In the genomic region with DNA sequence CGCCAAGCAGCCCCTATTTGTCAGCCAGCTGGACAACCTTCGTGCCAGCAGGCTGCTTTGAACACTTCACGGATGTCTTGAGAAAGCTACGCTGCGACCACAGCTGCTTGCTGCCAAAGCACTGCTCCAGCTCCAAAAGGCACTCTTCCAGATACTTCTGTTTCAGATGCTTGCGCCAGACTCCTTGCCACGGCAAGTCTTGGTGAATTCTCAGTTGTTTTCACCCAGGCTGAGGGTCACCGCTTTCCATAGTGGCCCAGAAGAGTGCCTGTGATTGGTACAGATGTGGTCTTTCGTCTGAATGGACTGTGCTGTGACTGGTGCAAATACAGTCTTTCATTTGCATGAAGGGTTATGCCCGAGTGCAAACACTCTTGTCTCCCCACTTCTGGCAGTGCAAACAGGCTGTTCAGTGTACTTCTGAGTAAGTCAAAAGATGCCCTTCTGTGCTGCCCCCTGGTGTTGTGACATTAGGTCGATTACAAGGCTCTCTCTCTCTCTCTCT, we compare ENCODE assay signal across 10 mouse cellular contexts. TPM values are rescaled to one million over a fixed set of nuclear protein-coding genes. Genes with fewer than 3 reads are reported as not detected.
DNase-seq lines count a peak whose midpoint lies in the region; ATAC-seq lines count a peak whose summit lies in the region.
"Had no signal": no experiment of that assay in that cellular context is flagged by ENCODE, and none has a peak within 500 bp of the region (broad histone marks: within the 10 kb centered on the region; RNA-seq: fewer than 3 reads in every experiment).

No protein-coding gene starts in this region.

- WGBS in heart, embryonic 16.5 days: 54% methylated on average over 11 of the region's 11 CpGs
- 68% methylated on average over 11 of the region's 11 CpGs for WGBS in heart, embryonic 10.5 days
- 76% methylated on average over 11 of the region's 11 CpGs for WGBS in hindbrain, embryonic 12.5 days

- H3K36me3 ChIP-seq in heart, embryonic 16.5 days (ENCODE audit: control insufficient read depth, insufficient read depth): no peaks in the 10 kb centered on the region
- H3K36me3 ChIP-seq in heart, embryonic 10.5 days: no peaks in the 10 kb centered on the region
- H3K36me3 ChIP-seq in hindbrain, embryonic 12.5 days: no peaks in the 10 kb centered on the region
- H3K36me3 ChIP-seq: stomach, embryonic 15.5 days had no signal

- H3K27me3 ChIP-seq in heart, embryonic 16.5 days (ENCODE audit: control insufficient read depth, insufficient read depth, low read length): no peaks in the 10 kb centered on the region
- no peaks in the 10 kb centered on the region for H3K27me3 ChIP-seq in heart, embryonic 10.5 days (ENCODE audit: insufficient read depth, poor library complexity, severe bottlenecking)
- no peaks in the 10 kb centered on the region for H3K27me3 ChIP-seq in hindbrain, embryonic 12.5 days
- H3K27me3 ChIP-seq: stomach, embryonic 15.5 days had no signal

- no peak overlapping the region for H3K9ac ChIP-seq in heart, embryonic 16.5 days (ENCODE audit: low read length)
- H3K9ac ChIP-seq in hindbrain, embryonic 12.5 days: no peak overlapping the region
- H3K9ac ChIP-seq: liver, embryonic 14.5 days; stomach, embryonic 15.5 days had no signal

- no peak overlapping the region for H3K4me2 ChIP-seq in heart, embryonic 16.5 days (ENCODE audit: low read depth, low read length)
- H3K4me2 ChIP-seq in hindbrain, embryonic 12.5 days (replicated peaks): no peak overlapping the region
- H3K4me2 ChIP-seq: stomach, embryonic 15.5 days had no signal

- no peak overlapping the region for H3K4me3 ChIP-seq in heart, embryonic 16.5 days (ENCODE audit: low read length)
- H3K4me3 ChIP-seq in heart, embryonic 10.5 days: no peak overlapping the region
- no peak overlapping the region for H3K4me3 ChIP-seq in hindbrain, embryonic 12.5 days
- H3K4me3 ChIP-seq: stomach, embryonic 15.5 days had no signal

- 0 out of 2 replicates have a peak, but pooled peaks cover 2% of the 10 kb centered on the region for H3K9me3 ChIP-seq in heart, embryonic 16.5 days (replicated peaks; ENCODE audit: control insufficient read depth, low read length)
- H3K9me3 ChIP-seq in heart, embryonic 10.5 days: no peaks in the 10 kb centered on the region
- H3K9me3 ChIP-seq in hindbrain, embryonic 12.5 days (replicated peaks): no peaks in the 10 kb centered on the region
- H3K9me3 ChIP-seq: stomach, embryonic 15.5 days had no signal

- H3K27ac ChIP-seq in heart, embryonic 16.5 days (ENCODE audit: low read length): peak overlapping the region; percentile 27; the same call in 1 of the 2 replicates
- H3K27ac ChIP-seq in heart, embryonic 10.5 days: no peak overlapping the region
- H3K27ac ChIP-seq in hindbrain, embryonic 12.5 days: no peak overlapping the region
- H3K27ac ChIP-seq: liver, embryonic 14.5 days; stomach, embryonic 15.5 days had no signal

- no peak for DNase-seq in heart, embryonic 10.5 days (ENCODE audit: low spot score)
- peak; percentile 48 for DNase-seq in ZHBTc4 (ENCODE audit: low read depth, low spot score)
- peak; percentile 40 to 48 for DNase-seq in layer of hippocampus, postnatal 10 days (ENCODE audit: low spot score in 2 of 2)
- DNase-seq in right cerebral cortex, postnatal 10 days (ENCODE audit: low spot score in 2 of 2): peak; percentile 62 to 76
- DNase-seq in kidney, adult 18-20 months: no peak

- no peaks in the 10 kb centered on the region for H3K4me1 ChIP-seq in heart, embryonic 16.5 days (ENCODE audit: control insufficient read depth, insufficient read depth, low read length)
- no peaks in the 10 kb centered on the region for H3K4me1 ChIP-seq in heart, embryonic 10.5 days
- no peaks in the 10 kb centered on the region for H3K4me1 ChIP-seq in hindbrain, embryonic 12.5 days
- H3K4me1 ChIP-seq: stomach, embryonic 15.5 days had no signal

- ATAC-seq in heart, embryonic 16.5 days (replicated peaks; ENCODE audit: extremely low read depth, insufficient read depth, low FRiP score): no peak
- ATAC-seq in inflammation-experienced regulatory T-cells, adult 6 months: no peak
- no peak for ATAC-seq in hindbrain, embryonic 12.5 days (ENCODE audit: low FRiP score)

RNA-seq across cellular contexts. Expression of gene Cdkn2aipnl, which starts 6.4 kb away (rescaled TPM):
- polyA plus RNA-seq in heart, embryonic 16.5 days (2015; fragmentation: Nextera tagmentation; extraction: Ambion mirVana): 73.0 and 81.1 TPM in 2 replicates
- 89.1 and 105 TPM in 2 replicates for polyA plus RNA-seq in heart, embryonic 10.5 days (2016; fragmentation: Nextera tagmentation; extraction: Ambion mirVana)
- 10 to 100 TPM; 37.4 to 37.8 TPM for total RNA-seq in layer of hippocampus, postnatal 10 days (2021)
- 100 to 1,000 TPM in 1 of 3 experiments, 10 to 100 TPM in 2; 87.2 to 108 (median 97.6) TPM for polyA plus RNA-seq in inflammation-experienced regulatory T-cells, adult 6 months (2017; shearing (Covaris generic))
- 106 and 107 TPM in 2 replicates for polyA plus RNA-seq in hindbrain, embryonic 12.5 days (2016; fragmentation: Nextera tagmentation; extraction: Ambion mirVana)

RNA-seq across cellular contexts. Expression of gene Ube2b, which starts 39.5 kb away (rescaled TPM):
- 278 and 286 TPM in 2 replicates for polyA plus RNA-seq in heart, embryonic 16.5 days (2015; fragmentation: Nextera tagmentation; extraction: Ambion mirVana)
- 224 and 227 TPM in 2 replicates for polyA plus RNA-seq in heart, embryonic 10.5 days (2016; fragmentation: Nextera tagmentation; extraction: Ambion mirVana)
- 100 to 1,000 TPM; 153 to 159 TPM for total RNA-seq in layer of hippocampus, postnatal 10 days (2021)
- 100 to 1,000 TPM; 175 to 228 (median 189) TPM for polyA plus RNA-seq in inflammation-experienced regulatory T-cells, adult 6 months (2017; shearing (Covaris generic))
- 228 and 245 TPM in 2 replicates for polyA plus RNA-seq in hindbrain, embryonic 12.5 days (2016; fragmentation: Nextera tagmentation; extraction: Ambion mirVana)

RNA-seq across cellular contexts. Expression of gene Cdkl3, which starts 43.0 kb away (rescaled TPM):
- polyA plus RNA-seq in heart, embryonic 16.5 days (2015; fragmentation: Nextera tagmentation; extraction: Ambion mirVana): 10.8 and 12.7 TPM in 2 replicates
- 8.0 and 10.3 TPM in 2 replicates for polyA plus RNA-seq in heart, embryonic 10.5 days (2016; fragmentation: Nextera tagmentation; extraction: Ambion mirVana)
- 10 to 100 TPM; 18.8 to 23.4 TPM for total RNA-seq in layer of hippocampus, postnatal 10 days (2021)
- 1 to 10 TPM; 5.7 to 6.7 (median 6.2) TPM for polyA plus RNA-seq in inflammation-experienced regulatory T-cells, adult 6 months (2017; shearing (Covaris generic))
- polyA plus RNA-seq in hindbrain, embryonic 12.5 days (2016; fragmentation: Nextera tagmentation; extraction: Ambion mirVana): 17.4 and 17.5 TPM in 2 replicates

Comparison
In these comparisons a context has a peak if more than half of its experiments do, and no peak if none do; other contexts are left out.
1. DNase-seq: peak in ZHBTc4 (single experiment), layer of hippocampus, postnatal 10 days (2 of 2) and right cerebral cortex, postnatal 10 days (2 of 2); none in heart, embryonic 10.5 days (single experiment) and kidney, adult 18-20 months (single experiment).